Mouse (Mus musculus): ENCODE data around the gene Rsbn1. TPM values are rescaled to one million over a fixed set of nuclear protein-coding genes. Genes with fewer than 3 reads are reported as not detected.

Rsbn1 gene
- polyA plus RNA-seq, 1 experiment: 22.2 TPM

- Histone ChIP-seq H3K4me3 (ENCODE audit: low read depth, low read length) (no peak overlapping the region), H3K27ac (ENCODE audit: insufficient read depth, low read length) (no peak overlapping the region), H3K9ac (ENCODE audit: low read depth, poor library complexity, severe bottlenecking) (no peak overlapping the region), H3K4me1 (ENCODE audit: control insufficient read depth, insufficient read depth, low read length) (peaks cover 3% of the 10 kb centered on the region), H3K9me3 (replicated peaks; ENCODE audit: control insufficient read depth, insufficient read depth, low read length, poor library complexity, severe bottlenecking) (no peaks in the 10 kb centered on the region), H3K36me3 (ENCODE audit: control insufficient read depth, insufficient read depth, low read length, poor library complexity, severe bottlenecking) (peaks cover 5% of the 10 kb centered on the region), H3K27me3 (ENCODE audit: control insufficient read depth, insufficient read depth, low read length, poor library complexity, severe bottlenecking) (no peaks in the 10 kb centered on the region)
- TF ChIP-seq CTCF (IDR thresholded peaks at IDR 0.05; ENCODE audit: low read depth, low read length) (no peak), EP300 (IDR thresholded peaks at IDR 0.05; ENCODE audit: insufficient read depth, low read depth, low read length) (no peak), POLR2A (IDR thresholded peaks at IDR 0.05; ENCODE audit: insufficient read depth, low read length) (no peak)
These were observed 6.2 kb downstream of the Rsbn1 start for GRCm38 (mm10) chr3:103920094-103920493.

GRCm38 (mm10) chr3:103925302-103925701, 11.4 kb downstream of the Rsbn1 start:
- Histone ChIP-seq H3K4me3 (ENCODE audit: low read depth, low read length) (no peak overlapping the region), H3K4me1 (ENCODE audit: control insufficient read depth, insufficient read depth, low read length) (no peaks in the 10 kb centered on the region), H3K9ac (ENCODE audit: low read depth, poor library complexity, severe bottlenecking) (no peak overlapping the region), H3K9me3 (replicated peaks; ENCODE audit: control insufficient read depth, insufficient read depth, low read length, poor library complexity, severe bottlenecking) (no peaks in the 10 kb centered on the region), H3K36me3 (ENCODE audit: control insufficient read depth, insufficient read depth, low read length, poor library complexity, severe bottlenecking) (peaks cover 10% of the 10 kb centered on the region), H3K27ac (ENCODE audit: insufficient read depth, low read length) (no peak overlapping the region), H3K27me3 (ENCODE audit: control insufficient read depth, insufficient read depth, low read length, poor library complexity, severe bottlenecking) (no peaks in the 10 kb centered on the region)
- TF ChIP-seq CTCF (IDR thresholded peaks at IDR 0.05; ENCODE audit: low read depth, low read length) (no peak), EP300 (IDR thresholded peaks at IDR 0.05; ENCODE audit: insufficient read depth, low read depth, low read length) (no peak), POLR2A (IDR thresholded peaks at IDR 0.05; ENCODE audit: insufficient read depth, low read length) (no peak)

GRCm38 (mm10) chr3:103927511-103927910, 13.6 kb downstream of the Rsbn1 start:
- TF ChIP-seq EP300 (IDR thresholded peaks at IDR 0.05; ENCODE audit: insufficient read depth, low read depth, low read length) (no peak), CTCF (IDR thresholded peaks at IDR 0.05; ENCODE audit: low read depth, low read length) (no peak), POLR2A (IDR thresholded peaks at IDR 0.05; ENCODE audit: insufficient read depth, low read length) (no peak)
- Histone ChIP-seq H3K27ac (ENCODE audit: insufficient read depth, low read length) (no peak overlapping the region), H3K4me3 (ENCODE audit: low read depth, low read length) (no peak overlapping the region), H3K4me1 (ENCODE audit: control insufficient read depth, insufficient read depth, low read length) (no peaks in the 10 kb centered on the region), H3K27me3 (ENCODE audit: control insufficient read depth, insufficient read depth, low read length, poor library complexity, severe bottlenecking) (no peaks in the 10 kb centered on the region), H3K9ac (ENCODE audit: low read depth, poor library complexity, severe bottlenecking) (no peak overlapping the region), H3K9me3 (replicated peaks; ENCODE audit: control insufficient read depth, insufficient read depth, low read length, poor library complexity, severe bottlenecking) (no peaks in the 10 kb centered on the region), H3K36me3 (ENCODE audit: control insufficient read depth, insufficient read depth, low read length, poor library complexity, severe bottlenecking) (peaks cover 10% of the 10 kb centered on the region)

DNA sequence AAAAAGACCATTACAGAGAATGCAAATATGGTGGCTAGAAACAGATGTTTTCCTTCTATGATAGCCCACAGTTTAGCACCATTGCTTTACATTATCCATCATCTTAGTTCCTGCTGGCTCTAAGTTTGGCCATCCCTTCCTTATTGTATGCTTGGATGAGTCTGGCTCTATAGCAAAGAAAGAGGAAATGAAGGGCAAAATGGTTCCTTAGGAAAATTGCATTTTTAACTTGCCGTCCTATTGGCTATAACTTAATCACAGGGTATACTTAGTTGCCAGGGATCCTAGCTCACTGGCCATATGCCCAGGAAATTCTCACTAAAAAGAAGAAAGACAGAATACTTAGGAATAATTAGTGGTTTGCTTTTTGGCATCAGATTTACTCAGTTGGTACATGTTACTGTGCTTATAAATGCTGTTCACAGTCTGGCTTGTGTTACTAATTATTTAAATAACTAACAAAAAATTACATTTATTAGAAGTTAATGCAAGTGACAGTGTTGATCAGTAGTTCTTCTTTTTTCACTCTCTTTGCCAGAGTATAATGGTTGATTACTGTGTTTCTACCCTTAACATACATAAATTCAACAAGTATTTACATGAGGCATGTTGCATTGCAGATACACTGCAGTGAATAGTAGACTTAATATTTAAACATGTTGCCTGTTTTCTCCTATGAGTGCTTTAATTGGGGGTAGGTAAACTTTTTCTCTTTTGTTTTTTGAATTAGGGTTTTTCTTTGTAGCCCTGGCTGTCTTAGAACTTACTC, 31.1 kb downstream of the Rsbn1 start:
- no peak overlapping the region for H3K27ac ChIP-seq (ENCODE audit: insufficient read depth, low read length)
- no peaks in the 10 kb centered on the region for H3K27me3 ChIP-seq (ENCODE audit: control insufficient read depth, insufficient read depth, low read length, poor library complexity, severe bottlenecking)
- TF ChIP-seq EP300 (IDR thresholded peaks at IDR 0.05; ENCODE audit: insufficient read depth, low read depth, low read length) (no peak), CTCF (IDR thresholded peaks at IDR 0.05; ENCODE audit: low read depth, low read length) (no peak), POLR2A (IDR thresholded peaks at IDR 0.05; ENCODE audit: insufficient read depth, low read length) (no peak)
- H3K4me3 ChIP-seq (ENCODE audit: low read depth, low read length): no peak overlapping the region
- no peak overlapping the region for H3K9ac ChIP-seq (ENCODE audit: low read depth, poor library complexity, severe bottlenecking)
- H3K9me3 ChIP-seq (replicated peaks; ENCODE audit: control insufficient read depth, insufficient read depth, low read length, poor library complexity, severe bottlenecking): no peaks in the 10 kb centered on the region
- H3K4me1 ChIP-seq (ENCODE audit: control insufficient read depth, insufficient read depth, low read length): no peaks in the 10 kb centered on the region
- no peaks in the 10 kb centered on the region for H3K36me3 ChIP-seq (ENCODE audit: control insufficient read depth, insufficient read depth, low read length, poor library complexity, severe bottlenecking)

- no peaks in the 10 kb centered on the region for H3K9me3 ChIP-seq (replicated peaks; ENCODE audit: control insufficient read depth, insufficient read depth, low read length, poor library complexity, severe bottlenecking)
These were observed 34.7 kb downstream of the Rsbn1 start for GRCm38 (mm10) chr3:103948666-103949065.

DNA sequence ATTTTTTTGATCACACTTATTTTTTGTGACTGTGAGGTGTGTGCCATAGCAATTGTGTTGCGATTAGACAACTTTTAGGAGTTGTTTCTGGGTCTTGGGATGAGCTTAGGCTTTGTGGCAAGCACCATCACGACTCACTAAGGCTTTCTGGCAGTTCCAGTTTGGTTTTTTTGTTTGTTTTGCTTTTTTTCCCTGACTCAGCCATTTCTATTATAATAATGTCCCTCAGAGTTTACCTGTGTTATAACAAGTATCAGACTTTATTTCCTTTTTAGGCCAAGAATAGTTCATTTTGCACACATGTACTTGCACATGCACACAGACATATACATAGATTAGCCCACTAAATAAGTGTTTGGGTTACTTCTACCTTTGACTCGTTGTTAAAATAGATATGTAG, 46.7 kb downstream of the Rsbn1 start:
- TF ChIP-seq POLR2A (IDR thresholded peaks at IDR 0.05; ENCODE audit: insufficient read depth, low read length) (no peak), CTCF (IDR thresholded peaks at IDR 0.05; ENCODE audit: low read depth, low read length) (no peak), EP300 (IDR thresholded peaks at IDR 0.05; ENCODE audit: insufficient read depth, low read depth, low read length) (no peak)
- no peak overlapping the region for H3K4me3 ChIP-seq (ENCODE audit: low read depth, low read length)
- H3K27me3 ChIP-seq (ENCODE audit: control insufficient read depth, insufficient read depth, low read length, poor library complexity, severe bottlenecking): no peaks in the 10 kb centered on the region
- no peak overlapping the region for H3K9ac ChIP-seq (ENCODE audit: low read depth, poor library complexity, severe bottlenecking)
- no peak overlapping the region for H3K27ac ChIP-seq (ENCODE audit: insufficient read depth, low read length)
- no peaks in the 10 kb centered on the region for H3K9me3 ChIP-seq (replicated peaks; ENCODE audit: control insufficient read depth, insufficient read depth, low read length, poor library complexity, severe bottlenecking)
- peaks cover 6% of the 10 kb centered on the region for H3K36me3 ChIP-seq (ENCODE audit: control insufficient read depth, insufficient read depth, low read length, poor library complexity, severe bottlenecking)
- no peaks in the 10 kb centered on the region for H3K4me1 ChIP-seq (ENCODE audit: control insufficient read depth, insufficient read depth, low read length)

More at GRCm38 (mm10) chr3:103948666-103949065, 34.7 kb downstream of the Rsbn1 start:
- TF ChIP-seq CTCF (IDR thresholded peaks at IDR 0.05; ENCODE audit: low read depth, low read length) (no peak), EP300 (IDR thresholded peaks at IDR 0.05; ENCODE audit: insufficient read depth, low read depth, low read length) (no peak), POLR2A (IDR thresholded peaks at IDR 0.05; ENCODE audit: insufficient read depth, low read length) (no peak)
- H3K27me3 ChIP-seq (ENCODE audit: control insufficient read depth, insufficient read depth, low read length, poor library complexity, severe bottlenecking): no peaks in the 10 kb centered on the region
- H3K36me3 ChIP-seq (ENCODE audit: control insufficient read depth, insufficient read depth, low read length, poor library complexity, severe bottlenecking): no peaks in the 10 kb centered on the region
- no peak overlapping the region for H3K9ac ChIP-seq (ENCODE audit: low read depth, poor library complexity, severe bottlenecking)
- no peak overlapping the region for H3K4me3 ChIP-seq (ENCODE audit: low read depth, low read length)
- H3K4me1 ChIP-seq (ENCODE audit: control insufficient read depth, insufficient read depth, low read length): no peaks in the 10 kb centered on the region
- no peak overlapping the region for H3K27ac ChIP-seq (ENCODE audit: insufficient read depth, low read length)

All from ES-Bruce4 (cell line).